Mouse (Mus musculus) layer of hippocampus, adult 6 months (tissue): ENCODE results near the gene Gm11568. TPM values are rescaled to one million over a fixed set of nuclear protein-coding genes. Genes with fewer than 3 reads are reported as not detected.

Experiments used
- long read RNA-seq, 2 experiments: library from polyadenylated mRNA; unstranded; transcript quantifications; one replicate each; pipeline ENCODE4 v2.0.0; 2019 to 2020
- polyA plus RNA-seq: library from polyadenylated mRNA; unstranded; fragments of <200 nt; fragmentation: Nextera tagmentation; gene quantifications from 2 replicates; pipeline ENCODE4 v1.2.3, GENCODE M21; 2021

The Gm11568 gene
- polyA plus RNA-seq = not detected in 2 replicates
- long read RNA-seq, experiment 1 = 0 reads
- long read RNA-seq, experiment 2 = 0 reads

DNA sequence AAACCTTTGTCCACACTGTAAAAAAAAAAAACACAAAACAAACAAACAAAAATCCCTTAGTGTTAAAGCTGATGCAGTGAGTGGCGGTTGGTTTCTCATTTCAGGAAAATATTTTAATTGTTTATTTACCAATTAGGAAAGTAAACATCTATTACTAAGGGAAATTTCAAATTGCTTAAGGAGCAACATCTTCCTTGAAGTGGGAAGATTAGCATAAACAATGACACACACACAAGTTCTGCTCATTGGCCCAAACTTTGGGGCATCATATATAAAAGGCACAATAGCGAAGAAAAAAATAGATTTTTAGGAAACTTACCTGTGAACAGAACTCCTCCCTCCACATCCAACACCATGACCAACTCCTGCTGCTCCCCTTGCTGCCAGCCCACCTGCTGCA is at the start of gene Gm11568:
Gene Gm11568 (plus strand): TSS at position 301 of the 400 bp plus-strand sequence.

DNA sequence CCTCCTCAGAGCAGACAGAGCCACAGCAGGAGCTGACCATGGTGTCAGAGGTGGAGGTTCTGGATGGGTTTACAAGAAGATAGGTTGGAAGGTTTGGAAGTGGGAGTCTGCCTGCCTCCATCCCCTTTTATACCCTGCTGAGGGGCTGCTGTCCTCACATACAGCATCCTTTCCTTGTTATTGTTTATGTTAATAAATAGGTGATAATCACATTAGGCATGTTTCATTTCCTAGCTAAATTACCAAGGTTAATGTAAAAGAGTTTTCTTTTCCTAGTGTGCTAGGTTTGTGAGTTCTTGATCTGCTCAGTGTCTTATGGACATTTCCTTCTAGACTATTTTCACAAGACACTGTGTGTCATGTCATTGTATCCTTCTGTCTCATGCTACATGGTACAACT is 47.9 kb upstream of the Gm11568 start, which contains the start of gene Krtap4-13:
Gene Krtap4-13 (minus strand): TSS at position 101 of the 400 bp plus-strand sequence.

DNA sequence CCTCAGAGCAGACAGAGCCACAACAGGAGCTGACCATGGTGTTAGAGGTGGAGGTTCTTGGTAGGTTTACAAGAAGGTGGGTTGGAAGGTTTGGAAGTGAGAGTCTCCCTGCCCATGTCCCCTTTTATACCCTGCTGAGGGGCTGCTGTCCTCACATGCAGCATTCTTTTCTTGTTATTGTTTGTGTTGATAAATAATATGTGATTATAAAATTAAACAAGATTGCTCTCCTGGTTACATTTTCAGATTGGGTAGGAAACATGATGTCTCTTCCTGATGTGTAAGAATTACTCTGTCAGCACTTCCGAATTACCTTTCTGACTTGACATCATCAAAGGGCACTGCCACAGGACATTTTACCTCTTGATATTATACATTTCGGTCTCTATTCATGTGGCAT is 42.2 kb upstream of the Gm11568 start, which contains the start of gene Gm11564:
Gene Gm11564 (minus strand): TSS at position 101 of the 400 bp plus-strand sequence.

DNA sequence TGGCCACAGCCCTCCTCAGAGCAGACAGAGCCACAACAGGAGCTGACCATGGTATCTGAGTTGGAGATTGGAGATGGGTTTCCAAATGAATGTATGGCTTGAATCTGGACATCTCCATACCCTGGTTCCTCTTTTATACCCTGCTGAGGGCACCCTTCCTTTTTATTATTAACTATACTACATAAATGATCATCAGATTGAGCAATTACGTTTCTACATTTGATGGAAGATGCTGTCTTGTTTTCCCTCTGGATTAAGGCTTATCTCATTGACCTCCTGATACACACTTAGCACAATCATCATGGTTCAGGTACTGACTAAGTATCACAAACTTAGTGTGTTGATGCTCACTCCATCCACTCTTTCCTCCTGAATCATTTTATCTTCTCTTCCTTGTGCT is 19.8 kb upstream of the Gm11568 start, which contains the start of gene 2300003K06Rik:
Gene 2300003K06Rik (minus strand): TSS at position 101 of the 400 bp plus-strand sequence.

DNA sequence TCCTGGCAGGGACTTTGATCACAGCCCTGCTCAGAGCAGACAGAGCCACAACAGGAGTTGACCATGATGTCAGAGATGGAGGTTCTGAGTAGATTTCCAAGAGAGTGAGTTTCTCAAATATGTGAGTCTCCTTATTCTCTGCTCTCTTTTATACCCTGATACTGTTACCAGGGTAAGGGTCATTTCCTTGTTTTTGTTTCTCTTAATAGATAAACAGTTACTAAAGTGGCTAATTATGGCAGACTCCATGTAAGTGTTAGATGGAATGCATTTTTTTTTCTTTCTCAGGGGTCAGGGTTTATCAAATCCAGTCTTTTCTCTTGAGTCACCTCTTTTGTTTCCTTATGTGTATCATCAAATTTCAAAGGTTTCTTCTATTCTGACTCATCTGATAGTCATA is 6.2 kb upstream of the Gm11568 start, which contains the start of gene Krtap4-16:
Gene Krtap4-16 (minus strand): TSS at position 101 of the 400 bp plus-strand sequence.

GRCm38 (mm10) chr11:99864176-99864575 is 6.5 kb downstream of the Gm11568 start, which contains the start of gene Gm11559:
TSS of gene Gm11559 (plus strand) at chr11:99864476.

DNA sequence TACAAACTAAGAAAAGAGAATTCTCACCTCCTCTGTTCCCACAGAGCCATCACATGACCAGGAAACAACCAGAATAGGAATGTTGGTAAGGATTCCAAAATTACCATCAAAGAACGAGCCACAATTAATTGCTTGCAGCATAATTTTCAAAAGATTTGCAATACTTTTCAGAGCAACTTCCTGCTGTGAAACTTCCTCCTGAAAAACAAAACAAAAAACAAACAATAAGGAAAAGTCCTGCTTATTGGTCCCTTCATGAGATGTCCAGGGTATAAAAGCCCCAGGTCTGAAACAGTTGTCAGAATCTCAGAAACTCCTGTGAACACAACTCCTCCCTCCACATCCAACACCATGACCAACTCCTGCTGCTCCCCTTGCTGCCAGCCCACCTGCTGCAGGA is 15.4 kb downstream of the Gm11568 start, which contains the start of gene Krtap9-1:
Gene Krtap9-1 (plus strand): TSS at position 301 of the 400 bp plus-strand sequence.

GRCm38 (mm10) chr11:99878887-99879286 is 21.2 kb downstream of the Gm11568 start, which contains the start of gene Gm11567:
TSS of gene Gm11567 (plus strand) at chr11:99879187.

DNA sequence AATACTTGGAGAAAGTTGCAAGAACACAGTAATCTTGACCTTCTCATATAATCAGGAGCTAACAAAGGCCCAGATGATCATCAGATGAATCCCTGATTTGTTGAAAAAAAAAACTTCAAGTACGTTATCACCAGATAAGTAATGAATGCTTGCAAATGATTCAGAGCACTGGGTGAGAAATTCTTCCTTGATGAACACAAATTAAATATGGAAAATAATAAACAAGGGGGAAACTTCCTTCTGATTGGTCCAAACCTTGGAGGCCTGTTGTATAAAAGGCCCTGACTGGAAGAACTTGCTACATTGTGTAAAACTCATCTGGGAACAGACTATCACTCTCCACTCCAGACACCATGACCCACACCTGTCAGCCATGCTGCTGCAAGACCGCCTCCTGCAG is 49.9 kb downstream of the Gm11568 start, which contains the start of gene Krtap31-1:
Gene Krtap31-1 (plus strand): TSS at position 301 of the 400 bp plus-strand sequence.

Other genes with a start within 250 kb of the Gm11568 start
- not detected in 2 replicates for gene Gm11937, start 247.7 kb upstream of the Gm11568 start, polyA plus RNA-seq
- gene Krtap2-4, start 243.1 kb upstream of the Gm11568 start, polyA plus RNA-seq = not detected in 2 replicates
- gene Gm11562, start 237.5 kb upstream of the Gm11568 start, polyA plus RNA-seq = not detected in 2 replicates
- gene Krtap4-1, start 229.7 kb upstream of the Gm11568 start, polyA plus RNA-seq = not detected in 2 replicates
- gene Krtap4-2, start 222.8 kb upstream of the Gm11568 start, polyA plus RNA-seq = not detected in 2 replicates
- not detected in 2 replicates for gene Krtap4-7, start 213.8 kb upstream of the Gm11568 start, polyA plus RNA-seq
- gene Gm11555, start 207.7 kb upstream of the Gm11568 start, polyA plus RNA-seq = not detected in 2 replicates
- gene Gm11563, start 199.0 kb upstream of the Gm11568 start, polyA plus RNA-seq = not detected in 2 replicates
- not detected in 2 replicates for gene Krtap4-6, start 192.0 kb upstream of the Gm11568 start, polyA plus RNA-seq
- not detected in 2 replicates for gene Gm14190, start 167.2 kb upstream of the Gm11568 start, polyA plus RNA-seq
- gene Gm14180, start 123.6 kb upstream of the Gm11568 start, polyA plus RNA-seq = not detected in 2 replicates
- gene Gm11595, start 85.0 kb upstream of the Gm11568 start, polyA plus RNA-seq = not detected in 2 replicates
- not detected in 2 replicates for gene Krtap4-8, start 77.2 kb upstream of the Gm11568 start, polyA plus RNA-seq
- not detected in 2 replicates for gene Krtap4-9, start 72.7 kb upstream of the Gm11568 start, polyA plus RNA-seq
- gene Gm11596, start 64.5 kb upstream of the Gm11568 start, polyA plus RNA-seq = not detected in 2 replicates
- gene Gm11569, start 59.0 kb upstream of the Gm11568 start, polyA plus RNA-seq = not detected in 2 replicates
- gene Gm11554, start 53.5 kb upstream of the Gm11568 start, polyA plus RNA-seq = not detected in 2 replicates
- gene Krtap4-13, start 48.0 kb upstream of the Gm11568 start, polyA plus RNA-seq = not detected in 2 replicates
- gene Gm11564, start 42.3 kb upstream of the Gm11568 start, polyA plus RNA-seq = not detected in 2 replicates
- not detected in 2 replicates for gene 2300003K06Rik, start 19.9 kb upstream of the Gm11568 start, polyA plus RNA-seq
- gene Krtap4-16, start 6.3 kb upstream of the Gm11568 start, polyA plus RNA-seq = not detected in 2 replicates
- not detected in 2 replicates for gene Gm11559, start 6.6 kb downstream of the Gm11568 start, polyA plus RNA-seq
- not detected in 2 replicates for gene Krtap9-1, start 15.5 kb downstream of the Gm11568 start, polyA plus RNA-seq
- gene Gm11567, start 21.3 kb downstream of the Gm11568 start, polyA plus RNA-seq = not detected in 2 replicates
- not detected in 2 replicates for gene Krtap31-1, start 50.0 kb downstream of the Gm11568 start, polyA plus RNA-seq
- gene Gm11565, start 56.8 kb downstream of the Gm11568 start, polyA plus RNA-seq = not detected in 2 replicates
- gene Krtap31-2, start 78.4 kb downstream of the Gm11568 start, polyA plus RNA-seq = not detected in 2 replicates
- gene Krtap9-5, start 90.6 kb downstream of the Gm11568 start, polyA plus RNA-seq = not detected in 2 replicates
- gene Krtap29-1, start 121.1 kb downstream of the Gm11568 start, polyA plus RNA-seq = not detected in 2 replicates
- not detected in 2 replicates for gene Krtap16-1, start 128.7 kb downstream of the Gm11568 start, polyA plus RNA-seq
- gene Krtap17-1, start 136.1 kb downstream of the Gm11568 start, polyA plus RNA-seq = not detected in 2 replicates
- not detected in 2 replicates for gene Krt33a, start 158.3 kb downstream of the Gm11568 start, polyA plus RNA-seq
- gene Krt33b, start 172.0 kb downstream of the Gm11568 start, polyA plus RNA-seq = not detected in 2 replicates
- not detected in 2 replicates for gene Krt34, start 183.6 kb downstream of the Gm11568 start, polyA plus RNA-seq
- gene Krt31, start 192.6 kb downstream of the Gm11568 start, polyA plus RNA-seq = not detected in 2 replicates
- not detected in 2 replicates for gene Krt32, start 230.3 kb downstream of the Gm11568 start, polyA plus RNA-seq
- gene Krt35, start 238.3 kb downstream of the Gm11568 start, polyA plus RNA-seq = not detected in 2 replicates
- not detected in 2 replicates for gene Krt36, start 247.7 kb downstream of the Gm11568 start, polyA plus RNA-seq